In genomic region chr5:134437459-134437827, GRCm38 (mm10) we compare ENCODE assay signal across 7 mouse cellular contexts. TPM values are rescaled to one million over a fixed set of nuclear protein-coding genes. Genes with fewer than 3 reads are reported as not detected.
DNase-seq lines count a peak whose midpoint lies in the region; ATAC-seq and TF ChIP-seq lines count a peak whose summit lies in the region.

No protein-coding gene starts in this region.

- peak; percentile 27 for DNase-seq in urinary bladder, postnatal 25 days (ENCODE audit: low spot score)
- DNase-seq in urinary bladder, postnatal 10 days (ENCODE audit: low spot score): no peak
- DNase-seq in brain, embryonic 14.5 days (ENCODE audit: low read depth): peak; percentile 50
- no peak for DNase-seq in heart, embryonic 10.5 days (ENCODE audit: low spot score)
- DNase-seq in kidney, postnatal 0 days (ENCODE audit: low spot score): peak; percentile 48
- no peak for DNase-seq in yolk sac, embryonic 10.5 days (ENCODE audit: low spot score)

- peak; percentile 74 for ATAC-seq in kidney, postnatal 0 days (replicated peaks; ENCODE audit: low FRiP score, low read depth)
- peak; percentile 56 for ATAC-seq in megakaryocyte-erythroid progenitor cell, adult 5-6 weeks (replicated peaks; ENCODE audit: low FRiP score, low TSS enrichment, poor library complexity, severe bottlenecking)

- no peak overlapping the region for H3K4me3 ChIP-seq in heart, embryonic 10.5 days
- H3K4me3 ChIP-seq in kidney, postnatal 0 days (replicated peaks; ENCODE audit: low read depth, low read length): no peak overlapping the region

- no peak for TF ChIP-seq POLR2A in brain, embryonic 14.5 days (IDR thresholded peaks at IDR 0.05; ENCODE audit: borderline replicate concordance, extremely low read depth, insufficient read depth, insufficient read length, poor library complexity, severe bottlenecking)

- TF ChIP-seq CTCF in brain, embryonic 14.5 days (IDR thresholded peaks at IDR 0.05; ENCODE audit: borderline replicate concordance, extremely low read depth, insufficient read depth, insufficient read length): no peak
- no peak for TF ChIP-seq CTCF in kidney, postnatal 0 days (IDR thresholded peaks at IDR 0.05; ENCODE audit: low read depth)

- no peaks in the 10 kb centered on the region for H3K27me3 ChIP-seq in heart, embryonic 10.5 days (ENCODE audit: insufficient read depth, poor library complexity, severe bottlenecking)
- no peaks in the 10 kb centered on the region for H3K27me3 ChIP-seq in kidney, postnatal 0 days (ENCODE audit: insufficient read depth, low read length)

- H3K9me3 ChIP-seq in heart, embryonic 10.5 days: no peaks in the 10 kb centered on the region
- no peaks in the 10 kb centered on the region for H3K9me3 ChIP-seq in kidney, postnatal 0 days (replicated peaks; ENCODE audit: low read length)

- WGBS in heart, embryonic 10.5 days: 74% methylated on average over 14 of the region's 14 CpGs
- 34% methylated on average over 14 of the region's 14 CpGs for WGBS in kidney, postnatal 0 days

- H3K9ac ChIP-seq in kidney, postnatal 0 days (ENCODE audit: low read depth, low read length): no peak overlapping the region

- H3K4me2 ChIP-seq in kidney, postnatal 0 days (ENCODE audit: low read length): no peak overlapping the region

- H3K4me1 ChIP-seq in heart, embryonic 10.5 days: peaks cover 80% of the 10 kb centered on the region
- peaks cover 5% of the 10 kb centered on the region for H3K4me1 ChIP-seq in kidney, postnatal 0 days (replicated peaks; ENCODE audit: insufficient read depth, low read length)

- peak overlapping the region; percentile 30; the same call in 1 of the 2 replicates for H3K27ac ChIP-seq in heart, embryonic 10.5 days
- peak overlapping the region; percentile 70 for H3K27ac ChIP-seq in kidney, postnatal 0 days

- H3K36me3 ChIP-seq in heart, embryonic 10.5 days: peaks cover 21% of the 10 kb centered on the region
- no peaks in the 10 kb centered on the region for H3K36me3 ChIP-seq in kidney, postnatal 0 days (ENCODE audit: insufficient read depth, low read length)

RNA-seq across cellular contexts. Expression of gene Gtf2ird1, which starts 19.1 kb away (rescaled TPM):
- 78.1 and 80.5 TPM in 2 replicates for polyA plus RNA-seq in brain, embryonic 14.5 days (2012; rRNA removed)
- 64.1 and 74.8 TPM in 2 replicates for polyA plus RNA-seq in heart, embryonic 10.5 days (2016; fragmentation: Nextera tagmentation; extraction: Ambion mirVana)
- polyA plus RNA-seq in kidney, postnatal 0 days (2015; fragmentation: Nextera tagmentation; extraction: Ambion mirVana): 46.7 and 49.8 TPM in 2 replicates
- total RNA-seq in megakaryocyte-erythroid progenitor cell, adult 5-6 weeks (2014; fragmentation: Nextera tagmentation): 17.7 and 23.1 TPM in 2 replicates
- 5.5 and 11.8 TPM in 2 replicates for total RNA-seq in megakaryocyte-erythroid progenitor cell, adult 5-6 weeks (2017)

Comparison
In these comparisons a context has a peak if more than half of its experiments do, and no peak if none do; other contexts are left out.
1. DNase-seq: peak in urinary bladder, postnatal 25 days (single experiment), brain, embryonic 14.5 days (single experiment) and kidney, postnatal 0 days (single experiment); none in urinary bladder, postnatal 10 days (single experiment), heart, embryonic 10.5 days (single experiment) and yolk sac, embryonic 10.5 days (single experiment).